Mouse (Mus musculus) subcutaneous adipose tissue, adult 2 months (tissue): ENCODE data around the gene Rcl1. TPM values are rescaled to one million over a fixed set of nuclear protein-coding genes. Genes with fewer than 3 reads are reported as not detected.

ENCODE experiments used
- polyA plus RNA-seq: library from polyadenylated mRNA; depleted of rRNA; stranded (reverse); fragments of >200 nt; gene quantifications from 2 replicates; pipeline ENCODE4 v1.2.3, GENCODE M21; 2012; ENCODE audit warnings: low replicate concordance; rRNA removed

The Rcl1 gene
- polyA plus RNA-seq: 25.4 and 37.5 TPM in 2 replicates

GRCm38 (mm10) chr19:29100874-29101542 lies at the start of gene Rcl1:
Gene Rcl1 (plus strand): TSS chr19:29101375.

Other genes with a start within 250 kb of the Rcl1 start
- 15.0 and 16.2 TPM in 2 replicates for gene Plpp6, start 137.4 kb upstream of the Rcl1 start, polyA plus RNA-seq
- 3.6 and 10.1 TPM in 2 replicates for gene 4430402I18Rik, start 133.6 kb upstream of the Rcl1 start, polyA plus RNA-seq
- 12.5 and 24.1 TPM in 2 replicates for gene Cdc37l1, start 111.0 kb upstream of the Rcl1 start, polyA plus RNA-seq
- gene Ak3, start 53.4 kb upstream of the Rcl1 start, polyA plus RNA-seq: 129 and 175 TPM in 2 replicates
- gene Jak2, start 150.5 kb downstream of the Rcl1 start, polyA plus RNA-seq: 7.7 and 20.4 TPM in 2 replicates
- 5.8 and 6.0 TPM in 2 replicates for gene Insl6, start 224.0 kb downstream of the Rcl1 start, polyA plus RNA-seq
- gene Rln1, start 233.3 kb downstream of the Rcl1 start, polyA plus RNA-seq: 0.60 TPM in 1 of 2 replicates, not detected in the other